Mouse (Mus musculus) myocyte (in vitro differentiated cells): ENCODE results near the gene Ccdc3. TPM values are rescaled to one million over a fixed set of nuclear protein-coding genes. Genes with fewer than 3 reads are reported as not detected.

Experiments used
- H3K27me3 ChIP-seq: one replicate; pipeline ENCODE4 v1.6.1; 2011; ENCODE audit not compliant: control insufficient read depth, insufficient read depth, insufficient read length
- H3K36me3 ChIP-seq: one replicate; pipeline ENCODE4 v1.6.1; 2011; ENCODE audit not compliant: control insufficient read depth, insufficient read depth
- H3K4me2 ChIP-seq: one replicate; pipeline ENCODE4 v1.6.1; 2011; ENCODE audit warnings: low read depth, control low read depth
- H3K4me3 ChIP-seq: one replicate; pipeline ENCODE4 v1.5.1; 2011; ENCODE audit warnings: mild to moderate bottlenecking, control low read depth, moderate library complexity
- H3K79me2 ChIP-seq: one replicate; pipeline ENCODE4 v1.6.1; 2011; ENCODE audit not compliant: control insufficient read depth, insufficient read depth
- H3ac ChIP-seq: one replicate; pipeline ENCODE4 v1.6.1; 2011; ENCODE audit not compliant: control insufficient read depth, insufficient read length
- CEBPB ChIP-seq: IDR thresholded peaks from 2 replicates; pipeline ENCODE4 v1.6.1; 2011; ENCODE audit warnings: mild to moderate bottlenecking, moderate library complexity; ENCODE audit not compliant: poor library complexity, insufficient read depth, severe bottlenecking
- E2F4 ChIP-seq: IDR thresholded peaks from one replicate; pipeline ENCODE4 v1.6.1; 2011; ENCODE audit warnings: mild to moderate bottlenecking, control low read depth, moderate library complexity; ENCODE audit not compliant: insufficient read depth
- MAX ChIP-seq: IDR thresholded peaks from one replicate; pipeline ENCODE4 v1.6.1; 2011; ENCODE audit warnings: low read depth, mild to moderate bottlenecking, control low read depth
- MYOD1 ChIP-seq, 3 experiments: IDR thresholded peaks; one replicate each; pipeline ENCODE4 v1.6.1; 2011; ENCODE audit warnings: control low read depth in 2 of 3, low read depth in 2 of 3, mild to moderate bottlenecking in 2 of 3, moderate library complexity in 1 of 3; ENCODE audit not compliant: insufficient read length in 2 of 3, control insufficient read depth in 1 of 3
- MYOG ChIP-seq, 3 experiments: IDR thresholded peaks; one replicate each; pipeline ENCODE4 v1.6.1; 2011; ENCODE audit warnings: control low read depth in 2 of 3, low read depth in 2 of 3, mild to moderate bottlenecking in 2 of 3; ENCODE audit not compliant: insufficient read length in 2 of 3, control insufficient read depth in 1 of 3, insufficient read depth in 1 of 3
- POLR2A ChIP-seq: IDR thresholded peaks from one replicate; pipeline ENCODE4 v1.6.1; 2011; ENCODE audit warnings: low read depth, mild to moderate bottlenecking, control low read depth, moderate library complexity; ENCODE audit not compliant: insufficient read length
- POLR2AphosphoS2 ChIP-seq: IDR thresholded peaks from one replicate; pipeline ENCODE4 v1.6.1; 2011; ENCODE audit warnings: low read depth, control low read depth; ENCODE audit not compliant: insufficient read length
- REST ChIP-seq: IDR thresholded peaks from one replicate; pipeline ENCODE4 v1.6.1; 2011; ENCODE audit warnings: mild to moderate bottlenecking, control low read depth, moderate library complexity; ENCODE audit not compliant: insufficient read depth, insufficient read length
- SRF ChIP-seq: IDR thresholded peaks from one replicate; pipeline ENCODE4 v1.6.1; 2011; ENCODE audit warnings: low read depth; ENCODE audit not compliant: control insufficient read depth, insufficient read length
- TCF12 ChIP-seq: IDR thresholded peaks from one replicate; pipeline ENCODE4 v1.6.1; 2011; ENCODE audit warnings: mild to moderate bottlenecking, control low read depth; ENCODE audit not compliant: poor library complexity, insufficient read depth, severe bottlenecking
- TCF3 ChIP-seq: IDR thresholded peaks from one replicate; pipeline ENCODE4 v1.6.1; 2011; ENCODE audit warnings: low read depth, control low read depth; ENCODE audit not compliant: insufficient read length
- USF1 ChIP-seq: IDR thresholded peaks from one replicate; pipeline ENCODE4 v1.6.1; 2011; ENCODE audit warnings: low read depth, mild to moderate bottlenecking, control low read depth, moderate library complexity
- polyA plus RNA-seq: library from polyadenylated mRNA; unstranded; fragments of >200 nt; fragmentation: generic; extraction: Trizol; gene quantifications from one replicate; pipeline ENCODE4 v1.2.1, GENCODE M21; 2012; ENCODE audit warnings: missing spikeins

Gene Ccdc3
- polyA plus RNA-seq, 1 experiment: 0.64 TPM

GRCm38 (mm10) chr2:5206651-5207050 is 69.1 kb downstream of the Ccdc3 start:
- no peak for TF ChIP-seq E2F4
- no peak for TF ChIP-seq REST
- no peak for TF ChIP-seq POLR2A
- TF ChIP-seq MAX: no peak
- no peak for TF ChIP-seq MYOG (IDR thresholded peaks at IDR 0.05; ENCODE audit: control insufficient read depth in 1 of 3, insufficient read depth in 1 of 3, insufficient read length in 2 of 3, low read depth in 2 of 3)
- TF ChIP-seq POLR2AphosphoS2: no peak
- no peak for TF ChIP-seq MYOD1 (IDR thresholded peaks at IDR 0.05; ENCODE audit: control insufficient read depth in 1 of 3, insufficient read length in 2 of 3, low read depth in 2 of 3)
- no peak for TF ChIP-seq TCF3
- Histone ChIP-seq H3K27me3 (no peaks in the 10 kb centered on the region), H3K79me2 (no peaks in the 10 kb centered on the region), H3K4me2 (no peak overlapping the region), H3ac (no peak overlapping the region), H3K36me3 (no peaks in the 10 kb centered on the region), H3K4me3 (no peak overlapping the region)

GRCm38 (mm10) chr2:5214581-5214980 is 77.0 kb downstream of the Ccdc3 start:
- no peak overlapping the region for H3K4me3 ChIP-seq
- no peak overlapping the region for H3K4me2 ChIP-seq
- no peak overlapping the region for H3ac ChIP-seq
- TF ChIP-seq POLR2A (no peak), MYOG (IDR thresholded peaks at IDR 0.05; ENCODE audit: control insufficient read depth in 1 of 3, insufficient read depth in 1 of 3, insufficient read length in 2 of 3, low read depth in 2 of 3) (no peak), TCF3 (no peak), REST (no peak), TCF12 (no peak), SRF (no peak), MAX (no peak), POLR2AphosphoS2 (no peak), CEBPB (no peak), MYOD1 (IDR thresholded peaks at IDR 0.05; ENCODE audit: control insufficient read depth in 1 of 3, insufficient read length in 2 of 3, low read depth in 2 of 3) (no peak), E2F4 (no peak)
- no peaks in the 10 kb centered on the region for H3K79me2 ChIP-seq
- H3K36me3 ChIP-seq: no peaks in the 10 kb centered on the region
- no peaks in the 10 kb centered on the region for H3K27me3 ChIP-seq

GRCm38 (mm10) chr2:5215252-5215815 is 77.8 kb downstream of the Ccdc3 start:
- Histone ChIP-seq H3K4me2 (no peak overlapping the region), H3K36me3 (no peaks in the 10 kb centered on the region), H3K4me3 (no peak overlapping the region), H3K27me3 (no peaks in the 10 kb centered on the region), H3ac (no peak overlapping the region), H3K79me2 (no peaks in the 10 kb centered on the region)
- TF ChIP-seq SRF: no peak

GRCm38 (mm10) chr2:5219206-5219605 is 81.6 kb downstream of the Ccdc3 start:
- no peaks in the 10 kb centered on the region for H3K79me2 ChIP-seq
- no peak overlapping the region for H3K4me3 ChIP-seq
- H3ac ChIP-seq: no peak overlapping the region
- TF ChIP-seq SRF (no peak), E2F4 (no peak), USF1 (no peak), CEBPB (no peak), POLR2AphosphoS2 (no peak), MYOD1 (IDR thresholded peaks at IDR 0.05; ENCODE audit: control insufficient read depth in 1 of 3, insufficient read length in 2 of 3, low read depth in 2 of 3) (no peak), MYOG (IDR thresholded peaks at IDR 0.05; ENCODE audit: control insufficient read depth in 1 of 3, insufficient read depth in 1 of 3, insufficient read length in 2 of 3, low read depth in 2 of 3) (no peak), TCF3 (no peak), MAX (no peak), TCF12 (no peak), REST (no peak), POLR2A (no peak)
- H3K4me2 ChIP-seq: no peak overlapping the region
- H3K36me3 ChIP-seq: no peaks in the 10 kb centered on the region
- H3K27me3 ChIP-seq: no peaks in the 10 kb centered on the region

- TF ChIP-seq E2F4 (no peak), MYOG (IDR thresholded peaks at IDR 0.05; ENCODE audit: control insufficient read depth in 1 of 3, insufficient read depth in 1 of 3, insufficient read length in 2 of 3, low read depth in 2 of 3) (no peak), REST (no peak), POLR2AphosphoS2 (no peak), MAX (no peak), MYOD1 (IDR thresholded peaks at IDR 0.05; ENCODE audit: control insufficient read depth in 1 of 3, insufficient read length in 2 of 3, low read depth in 2 of 3) (no peak), SRF (no peak), TCF12 (no peak), USF1 (no peak), POLR2A (no peak), TCF3 (no peak), CEBPB (no peak)
- no peaks in the 10 kb centered on the region for H3K36me3 ChIP-seq
- no peak overlapping the region for H3K4me3 ChIP-seq
- no peak overlapping the region for H3K4me2 ChIP-seq
- no peak overlapping the region for H3ac ChIP-seq
- no peaks in the 10 kb centered on the region for H3K27me3 ChIP-seq
- no peaks in the 10 kb centered on the region for H3K79me2 ChIP-seq
These were observed 82.3 kb downstream of the Ccdc3 start for GRCm38 (mm10) chr2:5219847-5220375.
